Mouse (Mus musculus) hindbrain, postnatal 0 days (tissue): Measurements from ENCODE around the gene Amd1. TPM values are rescaled to one million over a fixed set of nuclear protein-coding genes. Genes with fewer than 3 reads are reported as not detected.

ENCODE experiments used
- ATAC-seq: fragments of 200-750 bp; cut with Nextera tagmentation; 2 replicates; pipeline ENCODE4 v1.8.0; 2017; ENCODE audit warnings: mild to moderate bottlenecking, moderate TSS enrichment, moderate library complexity
- DNase-seq: peaks from one replicate; pipeline ENCODE4 v3.0.0-alpha.2; 2015; ENCODE audit warnings: low spot score
- H3K27ac ChIP-seq: fragments of 300-500 bp; sonication (generic); 2 replicates; pipeline ENCODE4 v1.5.1; 2014; ENCODE audit warnings: mild to moderate bottlenecking
- H3K27me3 ChIP-seq: fragments of 300-500 bp; sonication (generic); 2 replicates; pipeline ENCODE4 v1.6.1; 2014; ENCODE audit warnings: low read length, mixed read lengths; ENCODE audit not compliant: insufficient read depth
- H3K36me3 ChIP-seq: fragments of 300-500 bp; sonication (generic); 2 replicates; pipeline ENCODE4 v1.6.1; 2014; ENCODE audit warnings: low read length, mixed read lengths; ENCODE audit not compliant: insufficient read depth
- H3K4me1 ChIP-seq: fragments of 300-500 bp; sonication (generic); 2 replicates; pipeline ENCODE4 v1.6.1; 2014; ENCODE audit warnings: antibody characterized with exemption, low read length, mixed read lengths; ENCODE audit not compliant: insufficient read depth
- H3K4me2 ChIP-seq: fragments of 300-500 bp; sonication (generic); 2 replicates; pipeline ENCODE4 v1.6.1; 2014; ENCODE audit warnings: low read depth, mild to moderate bottlenecking, low read length, moderate library complexity, mixed read lengths
- H3K4me3 ChIP-seq: fragments of 300-500 bp; sonication (generic); 2 replicates; pipeline ENCODE4 v1.5.1; 2014; ENCODE audit warnings: low read length
- H3K9ac ChIP-seq: fragments of 300-500 bp; sonication (generic); replicated peaks from 2 replicates; pipeline ENCODE4 v1.6.1; 2014; ENCODE audit warnings: mild to moderate bottlenecking, low read length, moderate library complexity, mixed read lengths
- H3K9me3 ChIP-seq: fragments of 300-500 bp; sonication (generic); 2 replicates; pipeline ENCODE4 v1.6.1; 2016; ENCODE audit warnings: low read length, mixed read lengths
- CTCF ChIP-seq: IDR thresholded peaks from 2 replicates; pipeline ENCODE4 v1.5.1; 2016; ENCODE audit warnings: antibody characterized with exemption, control low read depth, low read depth
- WGBS: fragments of 180-500 bp; shearing (Covaris S2); extraction: QIAGEN DNeasy Blood & Tissue Kit; methylation state at CpG from one replicate; pipeline ENCODE4 v1.1.7; 2014; 5-methylcytosine and 5-hydroxymethylcytosine counted together
- polyA plus RNA-seq: library from polyadenylated mRNA; unstranded; fragments of >200 nt; fragmentation: Nextera tagmentation; extraction: Ambion mirVana; gene quantifications from 2 replicates; pipeline ENCODE4 v1.2.1, GENCODE M21; 2015
- total RNA-seq: library from RNA; depleted of rRNA; stranded (reverse); fragments of >200 nt; gene quantifications from 2 replicates; pipeline ENCODE4 v1.2.3, GENCODE M21; 2014; rRNA removed

The Amd1 gene
- 47.6 and 57.5 TPM in 2 replicates for total RNA-seq
- polyA plus RNA-seq, result 30.6 and 35.1 TPM in 2 replicates

DNA sequence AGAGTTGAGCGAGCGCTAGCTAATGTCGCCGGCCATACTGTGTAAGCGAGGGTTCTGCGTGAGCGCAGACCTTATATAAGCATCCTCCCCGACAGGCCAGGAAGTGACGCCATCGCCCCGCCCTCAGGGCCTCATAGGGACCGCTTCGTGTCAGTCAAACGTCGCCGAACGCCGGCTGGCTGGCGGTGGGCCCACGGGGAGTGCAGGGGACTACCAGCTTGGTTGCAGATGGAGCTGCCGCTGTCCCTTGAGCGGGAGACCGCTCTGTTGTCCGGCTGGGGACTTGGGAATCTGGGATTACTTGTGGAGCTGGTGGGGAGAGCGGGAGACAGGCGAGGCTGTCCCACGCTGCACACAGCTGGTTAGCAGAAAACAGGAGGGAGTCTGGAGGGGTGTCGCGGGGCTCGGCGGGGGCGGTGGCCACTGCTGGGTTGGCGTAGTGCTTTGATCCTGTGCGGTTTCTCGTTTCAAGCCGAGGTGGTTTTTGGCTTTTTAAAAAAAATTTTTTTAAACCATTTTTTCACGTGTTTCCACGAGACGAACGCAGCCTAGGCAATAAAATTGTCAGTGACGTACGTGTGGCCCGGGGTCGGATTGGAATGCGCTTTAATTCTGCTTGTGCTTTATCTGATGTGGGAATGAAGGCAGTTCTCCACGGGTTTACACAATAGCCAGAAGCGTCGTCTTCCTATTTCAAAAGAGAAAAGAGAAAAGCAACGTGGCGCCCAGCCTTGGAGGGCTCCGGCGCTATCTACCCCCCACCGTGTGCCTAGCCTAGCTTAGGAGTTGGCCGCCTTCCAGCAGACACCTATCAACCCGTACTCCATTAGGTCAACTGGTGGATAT lies at the start of gene Amd1:
TSS of gene Amd1 (minus strand) at position 47 of the 846 bp plus-strand sequence.
- peak within 1 kb of the TSS; percentile 95 for H3K27ac ChIP-seq
- peak within 1 kb of the TSS; percentile 77 for H3K4me3 ChIP-seq
- H3K9ac ChIP-seq, result peak within 1 kb of the TSS; percentile 97
- no peaks in the 10 kb centered on the region for H3K27me3 ChIP-seq
- H3K4me2 ChIP-seq, result peak within 1 kb of the TSS; percentile 80
- peak; percentile 96 for ATAC-seq
- H3K9me3 ChIP-seq, result no peaks in the 10 kb centered on the region
- H3K4me1 ChIP-seq, result no peaks in the 10 kb centered on the region
- H3K36me3 ChIP-seq, result no peaks in the 10 kb centered on the region
- TF ChIP-seq CTCF, result no peak
- WGBS, result under 1% methylated on average over 55 of the region's 55 CpGs
- peak; percentile 100 for DNase-seq

DNA sequence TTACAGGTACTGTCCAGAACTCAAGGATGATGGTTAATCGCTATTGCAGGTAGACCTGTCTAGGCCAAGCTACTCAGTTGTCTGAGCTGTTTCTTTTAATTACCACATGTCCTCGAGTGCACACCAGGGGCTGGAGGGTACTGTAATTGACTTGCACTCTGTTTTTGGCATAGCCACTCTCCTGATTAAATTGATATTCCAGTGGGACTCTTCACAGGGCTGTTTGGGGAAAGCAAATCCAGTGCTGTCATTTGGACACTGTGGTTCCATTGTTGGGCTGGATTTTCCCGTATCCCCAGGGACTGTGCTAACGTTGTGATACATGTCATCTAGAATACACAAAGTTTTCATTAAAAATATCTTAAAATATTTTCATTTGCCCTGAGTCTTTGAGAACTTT lies 49.2 kb upstream of the Amd1 start:
- H3K4me3 ChIP-seq, result no peak overlapping the region
- no peak overlapping the region for H3K9ac ChIP-seq
- DNase-seq, result peak; percentile 46
- no peaks in the 10 kb centered on the region for H3K27me3 ChIP-seq
- 0 out of 2 replicates have a peak, but pooled peaks cover 3% of the 10 kb centered on the region for H3K4me1 ChIP-seq
- no peak for TF ChIP-seq CTCF
- H3K27ac ChIP-seq, result no peak overlapping the region
- no peaks in the 10 kb centered on the region for H3K9me3 ChIP-seq
- 30% methylated on average over 4 of the region's 4 CpGs for WGBS
- H3K36me3 ChIP-seq, result no peaks in the 10 kb centered on the region
- H3K4me2 ChIP-seq, result peak overlapping the region; percentile 66
- no peak for ATAC-seq

DNA sequence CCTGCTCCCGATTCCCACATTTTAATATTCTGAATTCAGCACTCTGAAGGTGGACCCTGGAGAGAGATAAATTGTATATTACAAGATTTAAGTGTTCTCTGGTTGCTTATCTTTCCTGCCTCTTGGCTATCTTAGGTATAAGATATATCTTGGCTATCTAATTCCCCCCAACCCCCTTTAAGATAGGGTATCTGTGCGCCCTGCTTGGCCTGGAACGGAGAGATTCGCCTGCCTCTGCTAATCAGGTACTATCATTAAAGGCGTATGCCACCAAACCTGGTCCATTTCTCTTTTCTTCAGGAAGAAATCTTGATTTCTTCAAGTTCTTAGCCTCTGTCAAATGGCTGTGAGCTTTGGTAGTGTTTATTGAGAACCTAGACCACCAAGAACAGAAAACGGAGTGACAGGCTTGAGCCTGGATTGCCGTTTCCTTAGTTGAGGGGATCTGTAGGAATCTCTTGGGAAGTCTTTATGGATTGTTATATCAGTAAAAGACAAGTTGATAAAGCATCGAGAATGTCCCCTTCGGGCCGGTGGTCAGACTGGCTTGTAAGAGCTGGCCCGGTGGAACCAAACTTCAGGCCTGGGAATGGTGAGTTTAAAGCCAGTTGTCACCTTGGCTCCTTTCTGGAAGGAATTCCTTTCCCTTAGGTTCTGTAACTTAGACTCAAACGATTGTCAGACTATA lies 48.4 kb upstream of the Amd1 start:
- Histone ChIP-seq H3K9me3 (no peaks in the 10 kb centered on the region), H3K36me3 (no peaks in the 10 kb centered on the region), H3K4me1 (0 out of 2 replicates have a peak, but pooled peaks cover 3% of the 10 kb centered on the region), H3K9ac (peak overlapping the region; percentile 87), H3K27ac (no peak overlapping the region), H3K4me2 (peak overlapping the region; percentile 66), H3K27me3 (no peaks in the 10 kb centered on the region), H3K4me3 (peak overlapping the region; percentile 92)
- no peak for ATAC-seq
- WGBS, result 47% methylated on average over 12 of the region's 12 CpGs
- no peak for TF ChIP-seq CTCF
- no peak for DNase-seq

DNA sequence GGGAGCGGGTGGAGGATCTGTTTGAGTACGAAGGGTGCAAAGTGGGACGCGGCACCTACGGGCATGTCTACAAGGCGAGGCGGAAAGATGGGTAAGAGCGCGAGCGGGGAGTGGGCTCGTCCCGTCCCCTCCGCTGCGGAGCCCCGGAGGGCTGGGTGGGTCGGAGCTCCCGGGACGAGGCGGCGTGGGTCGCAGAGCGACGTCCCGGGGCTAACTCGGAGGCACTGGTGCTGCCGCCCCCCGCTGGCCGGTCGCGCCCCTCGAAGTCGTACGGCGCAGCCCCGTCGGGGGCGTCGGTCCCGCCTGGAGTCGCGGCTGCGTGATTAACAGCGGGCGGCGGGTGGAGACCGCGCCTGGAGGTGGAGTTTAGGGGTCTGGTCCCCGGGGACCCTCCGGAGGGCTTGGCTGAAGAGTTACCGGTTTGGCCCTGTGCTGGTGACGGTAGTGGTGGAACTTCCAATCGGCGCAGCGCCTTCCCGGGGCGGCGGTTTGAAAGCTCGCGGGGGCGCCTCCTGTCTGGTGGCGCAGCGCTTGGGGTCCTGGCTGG lies 47.7 kb upstream of the Amd1 start:
- peak; percentile 17; the same call in 1 of the 2 replicates for TF ChIP-seq CTCF
- Histone ChIP-seq H3K4me1 (0 out of 2 replicates have a peak, but pooled peaks cover 3% of the 10 kb centered on the region), H3K36me3 (no peaks in the 10 kb centered on the region), H3K4me3 (peak overlapping the region; percentile 92), H3K9me3 (no peaks in the 10 kb centered on the region), H3K27me3 (no peaks in the 10 kb centered on the region), H3K4me2 (peak overlapping the region; percentile 66), H3K9ac (peak overlapping the region; percentile 87), H3K27ac (peak overlapping the region; percentile 88)
- under 1% methylated on average over 54 of the region's 62 CpGs for WGBS
- DNase-seq (peak; percentile 70), ATAC-seq (peak; percentile 36)

DNA sequence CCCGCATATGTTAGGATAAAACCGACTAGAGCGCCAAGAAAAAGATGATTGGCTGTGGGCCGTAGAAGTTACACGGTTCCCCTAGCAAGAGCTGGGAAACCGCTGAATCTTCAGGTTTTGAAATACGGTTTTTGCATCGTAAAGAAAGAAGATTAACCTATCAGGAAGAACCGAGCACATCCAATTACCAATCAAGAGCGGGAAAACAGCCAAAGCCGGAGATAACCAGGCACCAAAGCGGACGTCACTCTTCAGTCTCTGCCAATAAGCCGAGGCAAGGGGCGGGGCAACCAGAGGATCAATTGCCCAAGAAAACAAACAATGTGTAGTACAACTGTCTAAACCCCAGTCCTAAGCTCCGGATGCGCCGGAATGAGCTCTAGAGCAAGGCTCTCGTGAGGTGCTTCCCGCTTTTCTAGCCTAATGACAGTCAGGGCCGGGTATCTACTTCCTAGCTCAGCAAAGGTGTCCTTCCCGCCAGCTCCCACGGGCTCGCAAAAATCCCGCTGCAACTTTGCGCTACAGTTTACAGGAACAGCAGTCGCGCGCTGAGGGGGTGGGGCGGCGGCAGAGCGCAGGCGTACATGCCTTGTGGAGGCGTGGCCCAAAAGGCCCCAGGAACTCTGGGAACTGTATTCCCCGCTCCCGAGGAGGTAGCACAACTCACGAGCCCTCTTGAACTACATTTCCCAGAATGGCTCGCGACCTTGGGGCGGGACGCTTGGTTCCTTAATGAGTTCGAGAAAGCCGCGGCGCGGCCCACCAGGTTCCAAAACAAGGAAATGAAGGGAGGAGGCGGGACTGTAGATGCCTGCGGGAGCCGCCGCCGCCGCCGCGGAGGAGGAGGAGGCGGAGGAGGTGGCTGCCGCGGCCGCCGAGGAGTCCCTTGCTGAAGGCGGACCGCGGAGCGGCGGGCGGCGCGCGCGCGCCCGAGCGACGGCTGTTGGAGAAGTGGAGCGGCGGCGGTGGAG lies 46.9 kb upstream of the Amd1 start:
- TF ChIP-seq CTCF, result no peak
- peak overlapping the region; percentile 69 for H3K4me2 ChIP-seq
- peak overlapping the region; percentile 92 for H3K4me3 ChIP-seq
- H3K9ac ChIP-seq, result peak overlapping the region; percentile 87
- peak; percentile 99 for ATAC-seq
- under 1% methylated on average over 76 of the region's 76 CpGs for WGBS
- H3K27ac ChIP-seq, result peak overlapping the region; percentile 88
- H3K36me3 ChIP-seq, result no peaks in the 10 kb centered on the region
- no peaks in the 10 kb centered on the region for H3K27me3 ChIP-seq
- no peaks in the 10 kb centered on the region for H3K4me1 ChIP-seq
- DNase-seq, result peak; percentile 100
- H3K9me3 ChIP-seq, result no peaks in the 10 kb centered on the region
